33 mouse cellular contexts compared by ENCODE assay signal in genomic region chr4:133155006-133155405, GRCm38 (mm10). TPM values are rescaled to one million over a fixed set of nuclear protein-coding genes. Genes with fewer than 3 reads are reported as not detected.
"Had no signal": no experiment of that assay in that cellular context is flagged by ENCODE, and none has a peak within 500 bp of the region (broad histone marks: within the 10 kb centered on the region; RNA-seq: fewer than 3 reads in every experiment).

No protein-coding gene starts in this region.

- H3K4me2 ChIP-seq: heart, embryonic 13.5 days; heart, embryonic 15.5 days; hindbrain, embryonic 12.5 days; hindbrain, embryonic 14.5 days; intestine, embryonic 15.5 days; limb, embryonic 12.5 days; liver, embryonic 11.5 days; liver, embryonic 13.5 days; liver, embryonic 15.5 days had no signal

- H3K9ac ChIP-seq: heart, embryonic 13.5 days; heart, embryonic 15.5 days; hindbrain, embryonic 12.5 days; hindbrain, embryonic 14.5 days; intestine, embryonic 15.5 days; limb, embryonic 12.5 days; liver, embryonic 13.5 days; liver, embryonic 15.5 days; liver, postnatal 0 days had no signal

- H3K36me3 ChIP-seq: heart, embryonic 10.5 days; heart, embryonic 15.5 days; hindbrain, embryonic 12.5 days; limb, embryonic 12.5 days; liver, embryonic 15.5 days had no signal

- H3K27me3 ChIP-seq: heart, embryonic 13.5 days; heart, embryonic 15.5 days; hindbrain, embryonic 12.5 days; intestine, embryonic 15.5 days; limb, embryonic 12.5 days; liver, embryonic 13.5 days; liver, embryonic 15.5 days had no signal

- H3K4me1 ChIP-seq: limb, embryonic 10.5 days; limb, embryonic 12.5 days had no signal

- H3K9me3 ChIP-seq: heart, embryonic 10.5 days; heart, embryonic 13.5 days; heart, embryonic 15.5 days; hindbrain, embryonic 10.5 days; hindbrain, embryonic 12.5 days; intestine, embryonic 15.5 days; limb, embryonic 10.5 days; limb, embryonic 12.5 days; liver, embryonic 13.5 days; liver, embryonic 15.5 days had no signal

- DNase-seq: gastrocnemius, postnatal 14 days; heart, adult 18-20 months; heart, postnatal 10 days; heart, postnatal 4 days; kidney, adult 18-20 months; kidney, adult 8-10 months; kidney, postnatal 10 days; kidney, postnatal 25 days; kidney, postnatal 4 days; liver; liver, embryonic 13.5 days; liver, postnatal 0 days; lung, adult 2 months had no signal

- H3K4me3 ChIP-seq: heart, embryonic 10.5 days; heart, embryonic 13.5 days; heart, embryonic 15.5 days; hindbrain, embryonic 10.5 days; hindbrain, embryonic 12.5 days; intestine, embryonic 15.5 days; layer of hippocampus, adult 2 months; left cerebral cortex, adult 2 months; limb, embryonic 10.5 days; limb, embryonic 12.5 days; liver, embryonic 13.5 days; liver, embryonic 15.5 days had no signal

- H3K27ac ChIP-seq: heart, embryonic 10.5 days; heart, embryonic 13.5 days; heart, embryonic 15.5 days; hindbrain, embryonic 10.5 days; hindbrain, embryonic 12.5 days; hindbrain, embryonic 14.5 days; intestine, embryonic 15.5 days; layer of hippocampus, adult 2 months; left cerebral cortex, adult 2 months; limb, embryonic 10.5 days; limb, embryonic 12.5 days; liver, embryonic 13.5 days; liver, embryonic 15.5 days had no signal

- ATAC-seq: inflammation-experienced regulatory T-cells, adult 6 months; intestine, embryonic 15.5 days; intestine, postnatal 0 days; liver, postnatal 0 days had no signal

RNA-seq across cellular contexts. Expression of gene Cd164l2, which starts 56.9 kb away (rescaled TPM):
- total RNA-seq: gastrocnemius, postnatal 14 days; granulocyte monocyte progenitor cell, adult 5-6 weeks; heart, adult 18-20 months; heart, adult 8-10 months; heart, postnatal 10 days; heart, postnatal 4 days had no signal
- polyA plus RNA-seq: inflammation-experienced regulatory T-cells, adult 6 months; liver, embryonic 15.5 days had no signal

RNA-seq across cellular contexts. Expression of gene Gpr3, which starts 57.3 kb away (rescaled TPM):
- total RNA-seq: gastrocnemius, adult 8-10 months; gastrocnemius, postnatal 14 days; gastrocnemius, postnatal 4 days; heart, adult 18-20 months; heart, adult 8-10 months had no signal
- polyA plus RNA-seq: inflammation-experienced regulatory T-cells, adult 6 months; intestine, postnatal 0 days; kidney, embryonic 14.5 days; liver, embryonic 11.5 days; liver, embryonic 13.5 days; liver, embryonic 15.5 days; liver, postnatal 0 days had no signal
